Mouse (Mus musculus) left cerebral cortex, postnatal 14 days (tissue): ENCODE measurements around the gene Slc4a3. TPM values are rescaled to one million over a fixed set of nuclear protein-coding genes. Genes with fewer than 3 reads are reported as not detected.

Experiments used
- DNase-seq, 2 experiments: peaks; one replicate each; pipeline ENCODE4 v3.0.0; 2021 to 2022; ENCODE audit warnings: low spot score in 2 of 2, mixed read lengths in 1 of 2
- intact Hi-C: fragments of 180-260 bp; cut with DNase I; formaldehyde crosslinking; loops from one replicate; pipeline ENCODE4 v1.15.1; 2025
- total RNA-seq, 2 experiments: library from RNA; stranded (reverse); gene quantifications; 2 replicates each; pipeline ENCODE4 v1.2.3; 2021

Gene Slc4a3
- total RNA-seq, 2 experiments from 2014 or later = 180 to 195 TPM

GRCm38 (mm10) chr1:75587738-75588719 is 42.0 kb downstream of the Slc4a3 start:
- intact Hi-C loops = no loop called here

GRCm38 (mm10) chr1:75588874-75589273 is 42.8 kb downstream of the Slc4a3 start:
- intact Hi-C loops = no loop called here

More at GRCm38 (mm10) chr1:75587738-75588719, 42.0 kb downstream of the Slc4a3 start:
- peak; percentile 26 to 37 for DNase-seq

DNA sequence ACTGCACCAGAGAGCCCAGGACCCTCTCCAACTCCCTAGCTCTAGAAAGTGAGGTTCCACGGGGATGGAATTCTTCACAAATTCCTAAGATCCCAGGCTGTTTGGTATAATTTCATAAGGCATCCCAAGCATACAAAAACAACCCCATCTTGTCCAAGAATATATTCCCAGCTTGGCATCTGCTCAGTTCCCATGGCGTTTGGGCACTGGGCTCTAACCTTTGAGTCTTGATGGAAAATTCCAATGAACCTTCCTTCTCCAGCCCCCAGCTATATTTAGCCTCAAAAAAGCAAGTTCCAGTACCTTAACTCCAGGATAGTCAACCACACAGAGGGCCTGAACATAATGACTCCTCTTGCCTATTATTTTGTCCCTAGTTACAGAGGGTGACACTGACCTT is 43.9 kb downstream of the Slc4a3 start:
- intact Hi-C loops = no loop called here
- no peak for DNase-seq

More at GRCm38 (mm10) chr1:75588874-75589273, 42.8 kb downstream of the Slc4a3 start:
- peak; percentile 52 to 56 for DNase-seq

DNA sequence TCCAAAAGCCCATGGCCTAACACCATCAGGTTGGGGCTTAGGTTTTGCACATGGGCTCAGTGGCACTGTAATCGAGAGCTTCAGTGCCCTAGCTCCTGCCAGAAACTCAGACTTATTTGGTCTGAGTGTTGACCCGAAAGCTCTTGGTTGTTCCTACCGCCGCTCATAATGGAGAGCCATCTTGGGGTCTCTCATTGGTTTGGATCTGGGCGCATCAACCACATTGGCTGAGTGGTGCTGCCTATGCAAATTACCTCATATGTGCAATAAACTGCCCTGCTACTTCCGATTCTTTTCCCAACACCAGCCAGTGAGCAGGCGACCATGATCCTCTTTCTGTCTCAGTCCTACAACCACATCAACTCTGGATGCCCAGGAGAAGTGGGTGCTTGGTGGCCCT is 47.9 kb downstream of the Slc4a3 start:
- no peak for DNase-seq
- intact Hi-C loops = no loop called here

- intact Hi-C loops = loop anchor here (5.0 kb wide), 1 partner anchor 118 kb away; the partner anchor contains the start of genes Chpf and Tmem198
These were observed 48.8 kb downstream of the Slc4a3 start for GRCm38 (mm10) chr1:75594836-75595235.

DNA sequence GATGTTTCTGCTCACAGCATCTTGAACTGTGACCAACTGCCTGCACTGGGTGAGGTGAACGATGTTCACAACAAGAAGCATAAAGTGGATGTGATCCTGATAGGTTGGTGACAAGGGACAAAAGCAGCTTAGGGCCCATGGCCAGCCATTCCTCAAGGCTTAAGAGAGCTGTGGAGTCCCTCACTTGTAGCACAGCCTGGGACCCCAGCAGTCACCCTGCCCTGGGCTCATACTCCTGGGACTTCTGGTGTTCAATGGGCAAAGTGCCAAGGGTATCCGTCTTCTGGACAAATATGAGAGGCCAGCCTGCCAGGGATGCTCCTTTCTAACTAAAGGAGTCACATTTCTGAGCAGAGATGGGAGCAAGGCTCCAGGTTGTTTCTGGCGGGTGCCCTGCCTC is 49.9 kb downstream of the Slc4a3 start:
- intact Hi-C loops = loop anchor here (5.0 kb wide), 1 partner anchor 119 kb away; the partner anchor contains the start of genes Chpf and Tmem198
- DNase-seq = no peak

More at GRCm38 (mm10) chr1:75594836-75595235, 48.8 kb downstream of the Slc4a3 start:
- no peak for DNase-seq

DNA sequence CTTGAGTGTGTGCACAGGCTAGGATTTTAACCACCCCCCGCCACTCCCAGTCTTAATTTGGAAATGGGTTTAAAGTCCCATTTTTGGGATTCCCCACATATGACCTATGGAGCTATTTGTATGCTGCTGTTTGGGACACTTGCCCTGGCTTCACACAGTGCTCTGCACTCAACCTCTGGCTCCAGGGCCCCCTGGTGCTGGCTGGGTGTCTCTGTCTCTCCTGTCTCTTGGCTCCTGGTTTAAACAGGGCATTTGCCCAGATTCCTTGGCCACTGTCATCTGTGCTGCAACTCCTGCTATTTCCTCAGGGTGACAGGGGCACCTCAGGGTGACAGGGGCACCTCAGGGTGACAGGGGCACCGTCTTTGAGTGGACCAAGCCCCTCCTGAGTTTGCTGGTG is 50.8 kb downstream of the Slc4a3 start:
- intact Hi-C loops = loop anchor here (5.0 kb wide), 1 partner anchor 120 kb away; the partner anchor contains the start of genes Chpf and Tmem198
- DNase-seq = no peak

GRCm38 (mm10) chr1:75597622-75598021 is 51.6 kb downstream of the Slc4a3 start:
- intact Hi-C loops = loop anchor here (5.0 kb wide), 1 partner anchor 120 kb away; the partner anchor contains the start of genes Chpf and Tmem198
- DNase-seq = peak; percentile 73 to 82

GRCm38 (mm10) chr1:75601738-75602137 is 55.7 kb downstream of the Slc4a3 start:
- no peak for DNase-seq
- intact Hi-C loops = no loop called here

DNA sequence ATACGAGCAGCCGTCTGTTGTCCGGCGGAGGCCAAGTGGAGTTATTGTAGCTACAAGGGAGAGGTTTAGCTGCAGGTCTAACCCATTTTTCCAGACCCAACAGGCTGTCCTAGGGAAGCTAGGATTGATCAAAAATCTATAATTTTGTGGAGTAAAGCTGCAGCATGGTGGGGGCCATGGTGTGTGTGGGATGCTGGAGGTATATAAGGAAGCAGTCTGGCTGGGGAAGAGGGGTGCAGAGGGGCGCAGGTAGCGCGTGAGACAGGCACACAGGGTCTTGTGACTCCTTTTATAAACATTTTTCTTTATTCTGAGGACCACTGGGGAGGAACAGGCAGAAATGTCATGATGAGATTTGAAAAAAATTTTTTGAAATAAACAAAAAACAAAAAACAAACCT is 57.5 kb downstream of the Slc4a3 start:
- intact Hi-C loops = no loop called here
- DNase-seq = no peak

GRCm38 (mm10) chr1:75608225-75608624 is 62.2 kb downstream of the Slc4a3 start:
- intact Hi-C loops = no loop called here
- DNase-seq = no peak

GRCm38 (mm10) chr1:75608625-75609263 is 62.7 kb downstream of the Slc4a3 start:
- intact Hi-C loops = no loop called here
- no peak for DNase-seq

DNA sequence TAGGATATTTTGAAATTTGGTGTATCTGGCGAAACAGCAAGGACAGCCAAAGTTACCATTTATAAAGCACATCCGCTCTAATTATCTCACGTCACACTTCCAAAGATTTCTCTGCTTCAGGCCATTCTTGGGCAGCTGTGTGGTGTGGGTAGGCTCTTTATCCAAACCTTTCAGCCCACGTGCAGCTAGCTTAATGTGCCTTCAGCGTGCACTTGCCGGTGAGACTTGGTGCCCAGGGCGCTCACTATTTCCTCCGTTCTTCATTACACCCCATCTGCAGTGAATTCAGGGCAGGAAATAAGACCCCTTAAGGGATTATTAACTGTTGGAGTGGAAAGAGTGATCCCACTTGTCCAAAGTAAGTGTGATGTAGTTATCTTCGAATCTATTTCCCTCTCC is 63.2 kb downstream of the Slc4a3 start:
- no peak for DNase-seq
- intact Hi-C loops = no loop called here

DNA sequence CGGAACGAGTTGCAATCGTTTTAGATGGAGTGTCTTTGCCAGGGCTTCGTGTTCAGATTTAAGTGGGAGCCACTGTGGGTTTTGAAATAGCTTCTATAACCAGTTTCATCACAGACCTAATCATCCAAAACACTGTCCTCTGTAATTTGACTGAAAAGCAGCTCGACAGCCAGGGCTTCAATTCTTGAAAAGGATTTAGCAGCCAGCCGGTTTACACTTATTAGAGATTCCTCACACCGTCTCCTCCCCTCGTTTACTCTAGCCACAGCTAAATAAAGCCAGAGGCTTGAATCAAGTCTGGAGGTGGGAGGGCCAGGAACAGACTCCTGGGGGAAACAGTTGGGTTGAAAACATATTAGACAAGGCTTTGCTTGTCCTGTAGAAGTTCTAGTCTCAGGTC is 64.5 kb downstream of the Slc4a3 start:
- no peak for DNase-seq
- intact Hi-C loops = no loop called here

Other genes starting within 250 kb of the Slc4a3 start
- 10 to 100 TPM; 60.1 to 60.8 TPM for gene Dnpep, start 228.3 kb upstream of the Slc4a3 start, total RNA-seq
- gene Des, start 185.9 kb upstream of the Slc4a3 start, total RNA-seq = 1 to 10 TPM; 1.5 to 2.6 TPM
- gene Speg, start 171.0 kb upstream of the Slc4a3 start, total RNA-seq = 100 to 1,000 TPM; 199 to 210 TPM
- 10 to 100 TPM; 54.2 to 61.2 TPM for gene Gmppa, start 110.3 kb upstream of the Slc4a3 start, total RNA-seq
- 10 to 100 TPM; 14.9 to 17.7 TPM for gene Asic4, start 95.8 kb upstream of the Slc4a3 start, total RNA-seq
- gene Chpf, start 67.0 kb upstream of the Slc4a3 start, total RNA-seq = 10 to 100 TPM; 77.0 to 79.3 TPM
- 10 to 100 TPM; 76.1 to 77.3 TPM for gene Tmem198, start 66.7 kb upstream of the Slc4a3 start, total RNA-seq
- gene Obsl1, start 39.8 kb upstream of the Slc4a3 start, total RNA-seq = 10 to 100 TPM; 33.4 to 35.1 TPM
- gene Inha, start 39.2 kb upstream of the Slc4a3 start, total RNA-seq = 10 to 100 TPM; 30.7 to 31.9 TPM
- 10 to 100 TPM; 30.6 to 32.7 TPM for gene Stk11ip, start 24.7 kb upstream of the Slc4a3 start, total RNA-seq